Mouse (Mus musculus): ENCODE results near the gene Dbn1.

The Dbn1 gene

DNA sequence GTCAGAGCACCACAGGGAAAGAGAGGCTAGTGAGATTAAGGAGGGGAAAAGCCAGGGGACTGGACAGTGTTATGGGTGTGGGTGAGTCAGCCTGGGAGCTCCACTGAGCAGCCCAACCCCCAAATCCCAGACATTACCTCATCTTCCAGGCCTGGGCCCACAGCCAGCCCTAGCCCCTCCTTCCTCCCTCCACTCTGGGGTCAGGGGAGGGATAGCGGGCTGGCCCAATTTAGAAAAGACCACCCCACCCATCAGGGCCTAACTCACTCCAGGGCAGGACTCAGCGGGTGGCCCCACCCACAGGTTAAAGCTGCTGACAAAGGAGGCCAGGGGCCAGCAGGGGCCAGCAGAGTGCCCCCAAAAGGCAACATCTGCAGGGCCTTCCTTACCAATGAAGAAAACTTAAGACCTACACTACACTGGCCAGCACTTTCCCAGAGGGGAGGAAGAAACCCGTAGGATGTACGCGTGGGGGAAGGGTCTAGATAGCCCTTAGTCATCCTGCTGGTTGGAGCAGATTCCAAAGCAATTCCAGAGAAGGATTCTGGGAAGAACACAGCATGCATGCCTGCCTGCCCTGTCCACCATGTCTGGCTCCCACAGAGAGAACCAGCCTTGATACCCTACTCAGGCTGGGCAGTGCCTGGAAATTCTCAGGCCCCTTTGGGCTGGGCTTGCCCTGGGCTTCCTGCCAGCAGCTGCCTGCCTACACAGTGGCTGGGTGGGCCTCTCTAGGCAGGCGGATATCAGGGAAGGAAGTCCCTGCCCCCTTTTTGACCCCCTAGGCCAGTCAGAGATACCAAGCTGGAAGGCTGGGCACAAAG lies 23.0 kb upstream of the Dbn1 start:
- in situ Hi-C loops (cut with MboI, MseI): loop anchor here (5.0 kb wide), 2 partner anchors 34 to 104 kb away; no protein-coding TSS in a partner anchor

- in situ Hi-C loops (cut with MboI, MseI): loop anchor here (5.0 kb wide), 2 partner anchors 33 to 103 kb away; no protein-coding TSS in a partner anchor
These were observed 22.4 kb upstream of the Dbn1 start for GRCm38 (mm10) chr13:55510332-55510667.

GRCm38 (mm10) chr13:55508531-55508930 lies 20.6 kb upstream of the Dbn1 start:
- in situ Hi-C loops (cut with MboI, MseI): no loop called here

- in situ Hi-C loops (cut with MboI, MseI): no loop called here
These were observed 20.0 kb upstream of the Dbn1 start for GRCm38 (mm10) chr13:55507877-55508276.

DNA sequence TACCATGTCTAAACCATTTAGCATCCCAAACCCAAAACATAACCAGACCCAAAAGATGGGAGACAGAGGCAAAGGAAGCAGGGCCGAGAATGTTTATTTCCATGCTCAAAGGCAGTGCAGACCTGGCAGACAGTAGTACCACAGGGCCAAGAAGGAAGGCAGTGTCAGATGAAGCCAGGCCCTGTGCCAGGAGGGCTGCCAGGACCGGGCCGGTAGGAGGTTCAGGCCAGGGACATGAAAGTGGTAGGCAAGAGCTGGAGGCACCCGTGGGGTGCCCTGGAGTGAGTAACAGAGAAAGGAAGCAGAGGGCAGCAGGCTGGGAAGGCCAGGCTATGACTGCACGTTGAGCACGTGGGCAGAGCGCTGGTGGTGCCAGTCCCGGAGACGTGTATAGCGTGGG lies 18.8 kb upstream of the Dbn1 start:
- in situ Hi-C loops (cut with MboI, MseI): no loop called here

DNA sequence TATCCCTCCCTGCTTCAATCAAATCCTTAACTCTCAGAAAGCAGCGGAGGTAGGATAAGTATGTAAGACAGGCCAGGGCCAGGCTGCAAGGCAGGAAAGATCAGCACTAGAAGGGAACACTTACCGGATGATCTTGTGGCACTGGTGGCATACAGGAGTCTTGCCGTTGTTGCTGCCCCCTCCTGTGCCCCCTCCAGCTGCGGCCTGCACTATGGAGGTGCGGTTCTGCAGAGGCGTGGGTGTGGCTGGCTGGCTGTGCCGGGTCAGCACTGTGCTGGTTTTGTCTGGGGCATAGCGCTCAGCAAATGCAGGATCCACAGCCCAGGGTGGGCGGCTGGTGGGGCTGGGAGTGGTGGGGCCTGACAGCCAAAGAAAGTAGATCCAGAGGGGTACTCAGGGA lies 17.9 kb upstream of the Dbn1 start:
- in situ Hi-C loops (cut with MboI, MseI): no loop called here

GRCm38 (mm10) chr13:55504390-55504789 lies 16.5 kb upstream of the Dbn1 start:
- in situ Hi-C loops (cut with MboI, MseI): no loop called here

DNA sequence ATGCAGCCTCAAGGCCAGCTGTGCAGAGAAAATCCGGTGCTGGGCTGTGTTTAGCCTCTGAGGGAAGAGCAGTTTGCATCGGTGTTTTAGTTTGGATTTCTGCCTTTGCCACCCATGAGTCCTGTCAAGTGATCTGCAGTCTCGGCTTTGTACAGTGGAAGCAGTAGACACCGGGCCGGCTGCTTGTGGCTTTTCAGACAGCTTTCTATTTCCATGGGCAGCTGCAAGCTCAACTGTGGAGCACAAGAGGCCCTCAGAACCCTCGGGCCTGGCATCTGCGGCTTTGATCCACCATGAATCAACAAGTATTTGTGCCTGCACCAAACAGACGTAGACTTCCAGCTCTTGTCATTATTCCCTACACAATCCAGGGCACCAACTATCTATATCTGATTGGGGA lies 14.5 kb upstream of the Dbn1 start:
- in situ Hi-C loops (cut with MboI, MseI): no loop called here

GRCm38 (mm10) chr13:55500575-55500974 lies 12.7 kb upstream of the Dbn1 start:
- in situ Hi-C loops (cut with MboI, MseI): no loop called here

DNA sequence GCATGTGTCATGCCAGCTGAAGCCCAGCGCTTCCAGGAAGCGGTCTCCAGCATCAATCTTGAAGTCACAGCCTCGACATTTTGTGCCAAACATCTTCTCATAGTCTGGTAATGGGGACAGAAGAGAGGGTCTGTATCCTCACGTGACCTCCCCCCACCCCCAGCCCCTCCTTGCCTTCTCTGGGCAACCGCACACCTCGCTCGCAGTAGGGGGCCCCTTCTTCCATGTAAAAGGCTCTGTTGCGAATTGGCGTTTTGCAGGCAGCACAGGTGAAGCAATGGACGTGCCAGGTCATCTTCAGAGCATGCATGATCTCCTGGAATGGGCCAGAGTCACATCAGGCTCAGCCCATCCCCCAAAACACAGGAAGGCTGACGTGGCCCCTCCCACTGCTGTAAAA lies 11.0 kb upstream of the Dbn1 start:
- in situ Hi-C loops (cut with MboI, MseI): no loop called here

DNA sequence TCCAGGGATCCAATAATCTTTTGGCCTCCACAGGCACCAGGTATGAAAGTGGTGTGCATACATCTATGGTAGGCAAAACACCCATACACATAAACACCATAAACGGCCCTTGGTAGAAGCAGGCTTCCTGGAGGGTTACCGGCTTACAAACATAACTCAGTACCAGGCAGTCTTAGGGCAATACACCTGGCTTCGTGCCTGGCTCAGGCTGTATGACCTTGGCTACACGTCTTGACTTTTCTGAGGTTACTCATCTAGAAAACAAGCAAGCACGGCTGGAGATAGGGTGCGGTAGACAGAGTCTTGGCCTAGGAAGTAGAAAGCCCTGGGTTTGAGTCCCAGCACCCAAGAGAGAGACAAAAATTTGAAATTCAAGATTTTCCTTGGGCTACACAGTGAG lies 8.8 kb upstream of the Dbn1 start:
- in situ Hi-C loops (cut with MboI, MseI): no loop called here

- in situ Hi-C loops (cut with MboI, MseI): no loop called here
These were observed 7.8 kb upstream of the Dbn1 start for GRCm38 (mm10) chr13:55495702-55496101.

DNA sequence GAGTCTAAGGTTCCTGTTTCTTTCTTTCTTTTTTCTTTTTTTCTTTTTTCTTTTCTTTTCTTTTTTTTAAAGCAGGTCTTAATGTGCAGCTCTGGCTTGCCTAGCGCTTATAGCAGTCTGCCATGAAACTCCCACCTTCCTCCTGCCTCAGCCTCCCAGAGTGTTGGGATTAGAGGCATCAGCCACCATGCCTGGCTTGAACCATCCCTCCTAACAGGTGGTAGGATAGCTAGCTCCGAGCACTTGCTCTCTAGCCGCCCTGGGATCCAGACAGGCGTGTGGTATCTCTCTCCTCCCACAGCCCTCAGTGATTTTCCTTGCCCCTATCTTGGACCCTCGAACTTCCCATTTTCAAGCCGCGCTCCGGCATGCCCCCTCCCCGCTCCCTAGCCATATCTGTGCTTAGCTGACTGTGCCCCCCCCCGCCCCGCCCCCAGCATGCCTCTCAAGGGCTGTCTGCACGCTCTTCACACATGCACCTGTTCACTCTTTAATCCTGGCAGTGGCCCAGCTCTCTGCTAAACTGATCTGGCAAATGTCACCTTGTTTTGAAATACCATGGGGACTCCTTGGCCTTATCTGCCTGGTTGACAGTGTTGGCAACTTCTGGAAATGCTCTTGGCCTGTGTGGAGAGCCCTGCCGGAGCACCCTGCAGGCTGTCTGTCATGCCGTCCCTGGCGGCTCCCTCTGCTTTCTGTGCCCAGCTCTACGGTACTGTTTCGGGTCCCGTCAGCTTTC lies 7.1 kb upstream of the Dbn1 start:
- in situ Hi-C loops (cut with MboI, MseI): no loop called here

DNA sequence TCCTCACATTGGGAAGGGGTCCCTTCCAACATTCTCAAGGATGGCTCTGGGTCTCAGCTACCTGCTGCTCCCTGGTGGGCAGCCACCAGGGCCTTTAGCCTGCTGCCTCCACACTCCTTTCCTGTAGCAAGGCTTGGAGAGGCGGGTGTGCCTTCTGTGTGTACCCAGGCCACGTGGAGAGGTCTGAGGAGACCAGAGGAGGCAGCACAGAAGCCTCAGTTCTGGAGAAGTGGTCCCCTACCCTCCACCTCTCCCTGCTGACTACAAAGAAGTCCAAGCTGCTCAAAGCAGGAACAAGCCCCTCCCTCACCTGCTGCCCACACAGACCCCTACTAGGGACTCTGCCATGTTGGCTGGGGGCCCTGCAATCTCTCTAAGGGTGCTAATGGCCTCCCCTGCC lies 6.3 kb upstream of the Dbn1 start:
- in situ Hi-C loops (cut with MboI, MseI): no loop called here

GRCm38 (mm10) chr13:55486916-55487577 lies 864 bp downstream of the Dbn1 start:
- in situ Hi-C loops (cut with MboI, MseI): no loop called here

DNA sequence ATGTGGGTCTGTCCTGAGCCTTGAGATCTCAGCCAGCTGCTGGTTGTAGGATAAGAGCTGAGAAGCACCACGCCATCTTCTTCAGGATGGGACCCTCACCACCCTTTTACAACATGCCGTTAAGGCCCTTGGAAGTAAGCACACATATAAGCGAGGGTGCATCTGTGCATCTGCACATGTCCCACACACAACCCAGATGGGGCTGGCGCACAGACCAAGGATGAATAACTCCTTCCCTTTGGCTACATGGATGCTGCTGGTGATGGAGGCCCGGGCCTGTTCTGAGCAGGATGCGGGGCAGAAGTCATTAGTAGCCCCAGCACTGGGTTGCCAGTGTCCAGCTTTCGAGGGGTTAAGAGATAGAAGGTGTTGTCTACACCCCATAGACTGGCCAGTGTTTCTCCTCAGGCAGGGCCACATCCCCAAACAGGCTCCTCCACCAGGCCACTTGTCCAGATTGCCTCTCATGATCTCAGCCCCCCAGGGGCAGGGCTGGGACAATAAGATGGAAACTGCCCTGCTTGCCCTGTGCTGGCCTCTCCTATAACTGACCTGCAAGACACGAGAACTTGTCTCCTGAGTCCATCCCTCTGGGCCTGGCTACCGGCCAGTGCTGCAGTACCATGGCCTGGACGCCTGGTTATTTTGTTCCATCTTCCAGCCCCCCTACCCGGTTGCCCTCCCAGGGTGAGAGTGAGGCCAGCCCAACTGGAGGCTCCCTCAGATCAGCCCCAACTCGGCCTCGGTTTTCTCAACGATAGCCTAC lies 1.7 kb downstream of the Dbn1 start:
- in situ Hi-C loops (cut with MboI, MseI): no loop called here

DNA sequence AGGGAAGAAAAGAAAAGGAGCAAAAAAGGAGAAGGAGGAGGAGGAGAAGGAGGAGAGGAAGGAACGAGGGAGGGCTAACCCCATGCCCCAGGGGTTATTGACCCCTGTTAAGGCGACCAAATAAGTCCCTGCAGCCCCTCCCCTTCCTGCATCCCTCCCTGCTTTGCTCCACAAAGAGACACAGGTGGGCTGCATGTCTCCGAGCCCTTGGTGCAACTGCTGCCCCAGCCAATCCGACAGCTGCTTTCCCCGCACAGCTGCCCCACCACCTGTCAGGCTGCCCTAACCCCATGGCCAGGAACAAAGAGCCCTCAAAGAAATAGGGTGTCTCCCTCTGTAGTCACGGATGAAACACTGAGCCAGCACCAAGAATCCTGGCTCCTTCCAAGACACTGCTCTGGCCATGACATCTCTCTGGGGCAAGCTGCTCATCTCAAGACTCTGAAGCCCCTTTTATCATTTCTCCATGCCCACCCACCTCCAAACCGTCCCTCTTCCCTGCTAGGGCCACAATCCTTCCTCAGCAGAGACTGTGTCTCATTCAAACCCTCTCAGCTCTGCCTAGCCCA lies 3.3 kb downstream of the Dbn1 start:
- in situ Hi-C loops (cut with MboI, MseI): no loop called here

DNA sequence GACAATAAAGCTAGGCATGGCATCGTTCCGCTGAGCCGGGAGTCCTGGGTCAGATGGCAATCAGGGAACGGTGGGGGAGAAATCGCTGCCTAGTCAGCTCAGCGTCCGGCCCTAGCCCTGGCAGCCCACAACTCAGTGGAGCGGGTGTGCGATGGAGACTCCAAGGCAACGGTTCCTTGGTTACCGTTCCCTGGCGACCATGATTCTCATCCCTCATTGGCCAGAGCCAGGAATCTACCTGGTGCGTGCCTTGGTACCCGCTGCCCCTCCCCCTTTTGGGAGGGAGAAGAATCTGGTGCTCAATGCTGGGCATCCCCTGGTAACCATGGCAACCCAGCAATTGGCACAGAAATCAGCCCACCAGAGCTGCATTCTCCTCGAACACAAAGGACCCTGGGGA lies 4.3 kb downstream of the Dbn1 start:
- in situ Hi-C loops (cut with MboI, MseI): no loop called here

- in situ Hi-C loops (cut with MboI, MseI): no loop called here
These were observed 4.8 kb downstream of the Dbn1 start for GRCm38 (mm10) chr13:55483071-55483470.

DNA sequence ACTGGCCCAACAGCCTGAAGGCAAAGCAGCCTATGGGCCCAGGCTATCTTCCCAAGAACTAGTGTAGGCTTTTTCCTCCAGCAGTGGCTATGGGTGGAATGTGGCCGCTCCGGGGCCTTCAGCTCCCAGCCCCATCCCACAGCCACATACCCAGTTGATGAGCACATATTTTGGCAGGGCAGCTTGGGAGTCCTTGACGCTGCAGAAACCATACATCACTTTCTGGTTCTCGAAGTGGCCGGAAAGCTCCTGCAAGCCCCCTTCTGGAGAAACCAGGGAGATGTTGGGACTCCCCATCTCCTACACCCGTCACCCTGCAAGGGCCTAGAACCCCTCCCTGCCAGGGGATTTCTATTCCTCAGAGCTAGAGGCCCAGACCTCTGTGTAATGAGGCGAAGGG lies 5.4 kb downstream of the Dbn1 start:
- in situ Hi-C loops (cut with MboI, MseI): no loop called here

DNA sequence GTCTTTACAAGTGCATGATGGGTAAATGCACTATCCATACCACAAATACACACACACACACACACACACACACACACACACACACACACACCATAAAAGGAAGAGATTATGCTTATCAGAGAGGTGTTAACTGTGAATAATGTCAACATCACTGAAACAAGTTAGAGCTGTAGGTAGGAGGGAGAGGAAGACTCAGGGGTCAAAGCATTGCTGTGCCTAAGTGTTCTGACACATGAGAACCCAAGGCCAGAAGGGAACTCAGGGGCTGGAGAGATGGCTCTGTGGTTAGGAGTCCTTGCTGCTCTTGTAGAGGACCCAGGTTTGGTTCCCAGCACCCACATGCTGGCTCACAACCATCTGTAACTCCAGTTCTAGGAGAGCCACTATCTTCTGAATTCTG lies 8.0 kb downstream of the Dbn1 start:
- in situ Hi-C loops (cut with MboI, MseI): loop anchor here (5.0 kb wide), 1 partner anchor 32 kb away; the partner anchor contains the start of gene Pdlim7

Measured in T-helper 2 cell (primary cell).